Comparison of ENCODE assay signal across 8 mouse cellular contexts in genomic region chr10:117845597-117846259, GRCm38 (mm10). TPM values are rescaled to one million over a fixed set of nuclear protein-coding genes. Genes with fewer than 3 reads are reported as not detected.
A peak's percentile ranks its signal among the peaks of the same experiment; 100 is the strongest.
DNase-seq lines count a peak whose midpoint lies in the region; ATAC-seq lines count a peak whose summit lies in the region.

TSS of gene Rap1b (minus strand) at chr10:117846035.

- H3K9ac ChIP-seq in heart, embryonic 13.5 days: peak within 1 kb of the TSS; percentile 99
- H3K9ac ChIP-seq in liver, embryonic 12.5 days: peak within 1 kb of the TSS; percentile 97
- H3K9ac ChIP-seq in stomach, embryonic 15.5 days: peak within 1 kb of the TSS; percentile 95

- DNase-seq in CD4-positive helper T cell, adult 2 months (ENCODE audit: low read depth, low spot score): peak; percentile 95
- DNase-seq in brain, embryonic 18.5 days (ENCODE audit: low read depth, low spot score): peak; percentile 85
- peak; percentile 99 for DNase-seq in kidney, postnatal 10 days
- DNase-seq in natural killer cell, adult 2 months (ENCODE audit: low spot score in 2 of 2): peak; percentile 94 to 96

- ATAC-seq in erythroid progenitor cell, adult 5-6 weeks (replicated peaks; ENCODE audit: low FRiP score, poor library complexity, severe bottlenecking): peak; percentile 95
- ATAC-seq in heart, embryonic 13.5 days (ENCODE audit: extremely low read depth, insufficient number of reproducible peaks, low FRiP score, low TSS enrichment): peak; percentile 95
- peak; percentile 94 for ATAC-seq in liver, embryonic 12.5 days
- peak; percentile 95 for ATAC-seq in stomach, embryonic 15.5 days (ENCODE audit: insufficient read depth, low FRiP score, low read depth)

- peak within 1 kb of the TSS; percentile 75 for H3K4me2 ChIP-seq in heart, embryonic 13.5 days
- H3K4me2 ChIP-seq in liver, embryonic 12.5 days: peak within 1 kb of the TSS; percentile 97
- peak within 1 kb of the TSS; percentile 78 for H3K4me2 ChIP-seq in stomach, embryonic 15.5 days

- WGBS in heart, embryonic 13.5 days: under 1% methylated on average over 97 of the region's 112 CpGs
- WGBS in liver, embryonic 12.5 days (ENCODE audit: insufficient replicate concordance): 2% methylated on average over 92 of the region's 112 CpGs
- under 1% methylated on average over 80 of the region's 112 CpGs for WGBS in stomach, embryonic 15.5 days

- H3K4me1 ChIP-seq in heart, embryonic 13.5 days: peaks cover 41% of the 10 kb centered on the region
- peaks cover 45% of the 10 kb centered on the region for H3K4me1 ChIP-seq in liver, embryonic 12.5 days
- peaks cover 19% of the 10 kb centered on the region for H3K4me1 ChIP-seq in stomach, embryonic 15.5 days

- H3K9me3 ChIP-seq in heart, embryonic 13.5 days: no peaks in the 10 kb centered on the region
- no peaks in the 10 kb centered on the region for H3K9me3 ChIP-seq in liver, embryonic 12.5 days (replicated peaks)
- H3K9me3 ChIP-seq in stomach, embryonic 15.5 days: no peaks in the 10 kb centered on the region

- peak within 1 kb of the TSS; percentile 94 for H3K4me3 ChIP-seq in heart, embryonic 13.5 days
- peak within 1 kb of the TSS; percentile 96 for H3K4me3 ChIP-seq in liver, embryonic 12.5 days
- peak within 1 kb of the TSS; percentile 91 for H3K4me3 ChIP-seq in stomach, embryonic 15.5 days (replicated peaks)

- no peaks in the 10 kb centered on the region for H3K27me3 ChIP-seq in heart, embryonic 13.5 days (replicated peaks)
- peaks cover 7% of the 10 kb centered on the region; the same call in 1 of the 2 replicates for H3K27me3 ChIP-seq in liver, embryonic 12.5 days (replicated peaks)
- H3K27me3 ChIP-seq in stomach, embryonic 15.5 days (replicated peaks): no peaks in the 10 kb centered on the region

- no peaks in the 10 kb centered on the region for H3K36me3 ChIP-seq in heart, embryonic 13.5 days
- H3K36me3 ChIP-seq in liver, embryonic 12.5 days: no peaks in the 10 kb centered on the region
- no peaks in the 10 kb centered on the region for H3K36me3 ChIP-seq in stomach, embryonic 15.5 days

- H3K27ac ChIP-seq in heart, embryonic 13.5 days (replicated peaks): peak within 1 kb of the TSS; percentile 98
- H3K27ac ChIP-seq in liver, embryonic 12.5 days: peak within 1 kb of the TSS; percentile 98
- peak within 1 kb of the TSS; percentile 99 for H3K27ac ChIP-seq in stomach, embryonic 15.5 days

RNA-seq across cellular contexts. Expression of gene Rap1b, which starts in this region (rescaled TPM):
- 90.1 and 114 TPM in 2 replicates for total RNA-seq in erythroid progenitor cell, adult 5-6 weeks (2015; ENCODE audit: low replicate concordance)
- total RNA-seq in erythroid progenitor cell, adult 5-6 weeks (2017; ENCODE audit: low replicate concordance): 27.2 and 35.2 TPM in 2 replicates
- polyA plus RNA-seq in heart, embryonic 13.5 days (2015; fragmentation: Nextera tagmentation; extraction: Ambion mirVana): 119 and 129 TPM in 2 replicates
- 174 and 185 TPM in 2 replicates for polyA plus RNA-seq in liver, embryonic 12.5 days (2016; fragmentation: Nextera tagmentation; extraction: Ambion mirVana)
- polyA plus RNA-seq in stomach, embryonic 15.5 days (2015; fragmentation: Nextera tagmentation; extraction: Ambion mirVana): 177 and 188 TPM in 2 replicates

Comparison
In these comparisons a context has a peak if more than half of its experiments do, and no peak if none do; other contexts are left out.
1. Peak in every context shown above with its lines: DNase-seq, ATAC-seq, H3K4me3 ChIP-seq and H3K27ac ChIP-seq.